Mouse (Mus musculus) neutrophil, adult 5-6 weeks (primary cell): ENCODE results near the gene Sox2. TPM values are rescaled to one million over a fixed set of nuclear protein-coding genes. Genes with fewer than 3 reads are reported as not detected.

ENCODE experiments used
- ATAC-seq: fragments of 151-379, 151-347 bp; 2 replicates; pipeline ENCODE4 v1.8.0; 2017; ENCODE audit warnings: mild to moderate bottlenecking, moderate TSS enrichment; ENCODE audit not compliant: insufficient number of reproducible peaks, poor library complexity, low FRiP score, severe bottlenecking; ENCODE audit errors: extremely low read depth
- total RNA-seq: library from RNA; stranded (forward); fragments of 200-1000 nt; gene quantifications from 2 replicates; pipeline ENCODE4 v1.2.3, GENCODE M21; 2017

The Sox2 gene
- total RNA-seq, 1 experiment from 2014 or later, result not detected

DNA sequence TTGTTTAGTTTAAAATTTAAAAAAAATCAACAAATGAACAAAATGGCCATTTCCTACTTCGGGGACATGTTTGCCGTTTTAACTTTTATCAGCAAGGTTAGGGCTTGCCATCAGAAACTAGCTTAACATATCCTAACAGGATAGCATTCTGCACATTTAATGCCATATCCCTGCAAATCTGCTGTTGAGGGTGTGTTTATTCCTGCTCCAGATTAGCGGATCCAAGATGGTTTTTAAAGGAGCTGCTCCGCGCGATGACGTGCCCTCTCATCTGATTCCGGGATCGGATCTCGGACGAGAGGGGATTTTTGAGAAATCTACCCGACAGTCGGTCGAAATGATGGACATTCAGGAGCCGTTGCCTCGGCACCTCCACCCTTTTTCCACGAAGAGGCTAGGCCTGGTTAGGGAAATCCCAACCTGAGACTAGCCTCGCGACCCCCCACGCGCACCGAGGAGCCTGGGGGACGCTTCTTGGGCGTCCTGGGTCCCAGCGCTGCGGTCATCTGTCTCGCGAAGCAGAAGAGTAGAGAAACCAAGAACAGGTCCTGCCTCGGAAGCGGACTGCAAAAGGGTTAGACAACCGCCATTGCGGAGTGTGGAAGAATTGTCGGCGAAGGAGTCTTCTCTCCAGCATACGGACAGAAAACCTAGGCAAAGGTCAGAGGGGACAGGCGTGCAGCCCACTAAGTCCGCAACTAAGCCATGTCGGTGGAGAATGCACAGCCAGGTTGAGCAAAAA is 8.3 kb upstream of the Sox2 start:
- ATAC-seq, result no peak

- ATAC-seq, result no peak
Measured at GRCm38 (mm10) chr3:34642498-34642941, 7.7 kb upstream of the Sox2 start.

DNA sequence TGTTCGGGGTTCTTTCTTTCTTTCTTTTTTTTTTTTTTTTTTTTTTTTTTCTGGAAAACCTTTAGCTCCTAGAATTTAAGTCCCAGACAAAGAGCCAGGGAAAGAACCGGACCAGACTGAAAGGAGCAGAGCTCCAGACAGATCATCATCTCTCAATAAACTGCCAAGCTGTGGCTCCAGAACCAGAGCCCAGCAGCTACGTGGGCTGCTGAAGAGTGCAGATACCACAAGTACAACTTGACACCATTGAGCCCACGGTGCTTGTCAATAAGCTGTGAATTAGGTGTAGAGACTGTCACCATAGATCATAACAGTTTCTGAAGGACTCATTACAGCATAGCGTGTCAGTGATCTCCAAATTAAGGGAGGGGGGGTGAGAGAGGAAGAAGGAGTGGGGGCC is 7.1 kb upstream of the Sox2 start:
- ATAC-seq, result no peak

DNA sequence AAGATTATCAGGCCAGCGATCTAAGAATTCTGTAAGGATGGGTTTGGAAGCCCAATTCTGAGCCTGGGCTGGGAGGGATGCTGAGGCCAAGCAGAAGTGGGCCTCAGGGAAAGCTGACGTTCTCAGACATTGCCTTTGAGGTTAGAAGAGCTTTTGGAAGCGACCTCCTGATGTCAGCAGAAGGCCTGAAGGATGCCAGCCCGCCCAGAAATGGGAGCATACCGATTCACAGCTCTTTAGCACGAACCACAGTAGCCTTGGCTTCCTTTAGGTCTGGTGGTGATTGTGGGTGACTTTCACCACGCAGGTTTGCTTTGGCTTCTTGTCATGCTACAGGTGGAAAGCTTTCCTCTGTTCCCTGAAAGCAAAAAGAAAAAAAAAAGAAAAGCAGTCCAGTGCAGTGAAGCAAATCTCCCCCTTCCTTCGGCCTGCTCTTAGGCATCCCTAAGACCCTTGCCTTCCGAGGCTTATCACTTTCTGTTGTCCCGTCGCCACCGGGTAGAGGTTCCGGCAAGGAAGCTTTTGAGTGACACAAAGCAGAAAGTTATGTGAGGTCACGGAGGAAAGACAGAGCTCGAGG is 6.6 kb upstream of the Sox2 start:
- no peak for ATAC-seq

DNA sequence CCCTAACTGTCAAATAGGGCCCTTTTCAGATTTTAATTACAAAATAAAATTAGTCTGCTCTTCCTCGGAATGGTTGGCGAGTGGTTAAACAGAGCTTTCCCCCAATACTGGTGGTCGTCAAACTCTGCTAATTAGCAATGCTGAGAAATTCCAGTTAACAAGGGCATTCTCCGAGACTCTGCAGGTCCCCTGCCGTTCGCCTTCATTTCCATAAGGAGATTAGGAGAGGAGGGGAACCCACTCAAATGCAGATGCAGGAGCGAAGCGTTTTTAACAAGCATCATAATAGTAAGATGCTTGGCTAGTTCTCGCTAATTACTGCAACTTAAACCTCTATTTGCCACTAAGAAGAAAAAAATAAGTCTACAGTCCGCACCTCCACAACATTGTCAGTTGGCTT is 4.0 kb upstream of the Sox2 start:
- no peak for ATAC-seq

DNA sequence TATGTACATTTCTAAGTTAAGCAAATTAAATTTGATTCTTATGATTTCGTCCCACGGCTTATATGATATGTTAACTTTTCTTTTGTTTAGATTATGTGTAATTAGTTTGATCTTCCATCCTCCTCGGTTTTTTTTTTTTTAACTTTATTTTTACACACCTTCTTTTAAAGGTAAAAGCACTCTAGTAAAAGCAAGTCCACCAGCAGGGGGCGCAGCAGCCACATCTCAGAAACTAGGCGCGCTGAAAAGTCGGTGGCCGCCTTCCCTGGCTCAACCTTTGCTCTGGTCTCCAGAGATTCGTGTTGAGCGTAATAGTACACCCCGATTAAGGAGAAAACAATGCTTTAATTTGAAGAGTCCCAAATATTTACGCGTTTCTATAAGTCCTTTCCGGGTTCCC is 2.5 kb upstream of the Sox2 start:
- no peak for ATAC-seq

DNA sequence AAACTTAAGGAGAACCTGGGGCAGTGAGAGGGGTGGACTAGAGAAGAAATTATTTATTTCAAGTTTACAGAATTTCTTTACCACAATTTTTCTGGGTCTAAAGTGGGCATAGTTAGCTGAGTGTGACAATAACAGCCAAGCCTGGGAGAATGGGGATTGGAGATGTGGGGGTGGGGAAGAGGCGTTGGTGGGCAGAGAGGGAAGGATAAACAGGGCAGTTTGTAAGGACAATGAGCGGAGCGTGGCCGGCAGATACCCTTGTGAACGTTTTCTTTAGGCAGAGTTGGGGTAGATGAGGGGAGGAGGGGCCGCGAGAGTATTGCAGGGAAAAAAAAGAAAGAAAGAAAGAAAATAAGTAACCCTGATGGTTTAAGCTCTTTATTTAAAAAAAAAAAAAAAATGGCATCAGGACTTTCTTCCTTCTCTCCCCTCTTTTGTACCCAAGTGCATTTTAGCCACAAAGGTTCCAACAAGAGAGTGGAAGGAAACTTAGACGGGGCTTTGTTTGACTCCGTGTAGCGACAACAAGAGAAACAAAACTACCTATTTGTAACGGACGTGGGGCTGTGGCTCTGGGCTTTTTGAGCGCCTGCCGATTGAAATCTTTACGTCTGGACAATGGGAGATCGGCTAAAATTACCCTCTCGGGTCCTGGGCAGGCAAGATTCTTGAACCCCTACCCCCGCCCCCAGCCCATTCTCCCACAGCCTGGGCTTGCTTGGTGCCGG is 1.9 kb upstream of the Sox2 start:
- no peak for ATAC-seq

DNA sequence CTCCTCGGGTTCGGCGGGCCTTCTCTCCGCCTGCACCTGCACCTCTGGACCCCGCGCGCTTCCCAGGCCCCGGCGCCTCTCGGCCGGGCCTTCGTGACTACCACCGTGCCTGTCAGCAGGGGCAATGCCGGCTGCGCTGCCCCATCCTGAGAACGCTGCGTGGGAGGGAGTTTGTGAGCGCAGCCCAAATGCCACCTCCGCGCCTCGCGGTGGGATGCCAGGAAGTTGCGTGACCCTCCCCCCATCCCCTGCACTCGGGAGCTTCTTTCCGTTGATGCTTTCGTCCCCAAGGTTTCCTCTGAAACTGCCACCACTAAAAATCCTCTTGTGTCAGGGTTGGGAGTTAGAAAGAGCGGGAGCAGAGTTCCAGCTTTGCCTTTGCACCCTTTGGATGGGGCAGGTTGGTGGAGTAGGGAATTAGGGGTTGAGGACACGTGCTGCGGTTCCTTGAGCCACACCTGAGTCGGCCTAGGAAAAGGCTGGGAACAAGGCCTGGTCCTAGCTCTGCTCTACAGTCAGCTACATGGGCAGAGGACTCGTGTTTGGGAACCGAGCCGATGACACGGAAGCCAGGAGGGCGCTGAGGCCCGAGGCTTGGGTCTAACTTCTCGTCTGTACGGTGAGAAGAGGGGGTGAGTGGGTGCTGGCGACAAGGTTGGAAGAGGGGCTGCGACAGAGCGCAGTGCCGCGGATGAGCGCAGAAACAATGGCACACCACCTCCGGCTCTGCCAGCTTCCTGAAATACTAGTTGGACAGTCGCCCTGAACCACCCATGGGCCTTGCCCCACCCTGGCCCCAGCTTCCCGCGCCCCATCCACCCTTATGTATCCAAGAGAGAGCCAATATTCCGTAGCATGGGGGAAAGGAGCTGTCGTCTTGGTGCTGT is 1.1 kb upstream of the Sox2 start:
- ATAC-seq, result no peak

DNA sequence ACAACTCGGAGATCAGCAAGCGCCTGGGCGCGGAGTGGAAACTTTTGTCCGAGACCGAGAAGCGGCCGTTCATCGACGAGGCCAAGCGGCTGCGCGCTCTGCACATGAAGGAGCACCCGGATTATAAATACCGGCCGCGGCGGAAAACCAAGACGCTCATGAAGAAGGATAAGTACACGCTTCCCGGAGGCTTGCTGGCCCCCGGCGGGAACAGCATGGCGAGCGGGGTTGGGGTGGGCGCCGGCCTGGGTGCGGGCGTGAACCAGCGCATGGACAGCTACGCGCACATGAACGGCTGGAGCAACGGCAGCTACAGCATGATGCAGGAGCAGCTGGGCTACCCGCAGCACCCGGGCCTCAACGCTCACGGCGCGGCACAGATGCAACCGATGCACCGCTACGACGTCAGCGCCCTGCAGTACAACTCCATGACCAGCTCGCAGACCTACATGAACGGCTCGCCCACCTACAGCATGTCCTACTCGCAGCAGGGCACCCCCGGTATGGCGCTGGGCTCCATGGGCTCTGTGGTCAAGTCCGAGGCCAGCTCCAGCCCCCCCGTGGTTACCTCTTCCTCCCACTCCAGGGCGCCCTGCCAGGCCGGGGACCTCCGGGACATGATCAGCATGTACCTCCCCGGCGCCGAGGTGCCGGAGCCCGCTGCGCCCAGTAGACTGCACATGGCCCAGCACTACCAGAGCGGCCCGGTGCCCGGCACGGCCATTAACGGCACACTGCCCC is 586 bp downstream of the Sox2 start:
- ATAC-seq, result no peak

DNA sequence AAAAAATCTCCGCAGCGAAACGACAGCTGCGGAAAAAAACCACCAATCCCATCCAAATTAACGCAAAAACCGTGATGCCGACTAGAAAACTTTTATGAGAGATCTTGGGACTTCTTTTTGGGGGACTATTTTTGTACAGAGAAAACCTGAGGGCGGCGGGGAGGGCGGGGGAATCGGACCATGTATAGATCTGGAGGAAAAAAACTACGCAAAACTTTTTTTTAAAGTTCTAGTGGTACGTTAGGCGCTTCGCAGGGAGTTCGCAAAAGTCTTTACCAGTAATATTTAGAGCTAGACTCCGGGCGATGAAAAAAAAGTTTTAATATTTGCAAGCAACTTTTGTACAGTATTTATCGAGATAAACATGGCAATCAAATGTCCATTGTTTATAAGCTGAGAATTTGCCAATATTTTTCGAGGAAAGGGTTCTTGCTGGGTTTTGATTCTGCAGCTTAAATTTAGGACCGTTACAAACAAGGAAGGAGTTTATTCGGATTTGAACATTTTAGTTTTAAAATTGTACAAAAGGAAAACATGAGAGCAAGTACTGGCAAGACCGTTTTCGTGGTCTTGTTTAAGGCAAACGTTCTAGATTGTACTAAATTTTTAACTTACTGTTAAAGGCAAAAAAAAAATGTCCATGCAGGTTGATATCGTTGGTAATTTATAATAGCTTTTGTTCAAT is 1.4 kb downstream of the Sox2 start:
- no peak for ATAC-seq

- no peak for ATAC-seq
Measured at GRCm38 (mm10) chr3:34652616-34653015, 2.4 kb downstream of the Sox2 start.

DNA sequence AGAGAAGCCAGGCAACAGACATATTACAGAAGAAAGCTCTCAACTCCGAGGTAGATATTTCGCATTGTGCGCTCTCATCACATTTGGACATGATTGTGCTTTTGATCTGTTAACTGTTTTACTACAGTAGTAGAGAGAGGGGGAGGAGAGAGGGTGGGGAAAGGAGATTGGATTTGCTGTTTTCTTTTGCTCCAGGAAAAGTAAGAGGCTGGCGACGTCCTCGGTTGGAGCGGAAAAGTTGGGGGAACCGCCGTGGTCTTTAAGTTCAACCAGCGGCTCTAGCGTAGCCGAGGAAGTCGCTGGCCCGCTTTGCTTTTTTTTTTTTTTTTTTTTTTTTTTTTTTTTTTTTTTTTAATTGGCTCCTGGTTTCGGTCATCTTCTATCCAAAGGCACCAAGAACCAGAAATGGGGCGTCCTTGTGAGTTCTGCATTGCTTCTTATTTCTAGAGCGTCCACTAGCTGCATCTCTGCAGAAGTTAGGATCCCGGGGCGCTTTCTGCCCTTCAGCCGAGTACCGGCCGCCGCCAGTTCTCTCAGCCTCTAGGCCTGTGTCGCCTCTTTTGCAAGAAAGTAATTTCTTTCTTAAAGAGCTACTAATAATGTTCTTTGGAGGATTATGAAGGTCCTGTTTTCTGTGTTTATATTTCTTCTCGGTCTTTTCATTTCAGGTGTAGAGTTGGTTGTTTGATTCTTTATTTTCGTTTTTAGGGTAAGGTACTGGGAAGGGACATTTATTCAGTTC is 3.2 kb downstream of the Sox2 start:
- no peak for ATAC-seq

DNA sequence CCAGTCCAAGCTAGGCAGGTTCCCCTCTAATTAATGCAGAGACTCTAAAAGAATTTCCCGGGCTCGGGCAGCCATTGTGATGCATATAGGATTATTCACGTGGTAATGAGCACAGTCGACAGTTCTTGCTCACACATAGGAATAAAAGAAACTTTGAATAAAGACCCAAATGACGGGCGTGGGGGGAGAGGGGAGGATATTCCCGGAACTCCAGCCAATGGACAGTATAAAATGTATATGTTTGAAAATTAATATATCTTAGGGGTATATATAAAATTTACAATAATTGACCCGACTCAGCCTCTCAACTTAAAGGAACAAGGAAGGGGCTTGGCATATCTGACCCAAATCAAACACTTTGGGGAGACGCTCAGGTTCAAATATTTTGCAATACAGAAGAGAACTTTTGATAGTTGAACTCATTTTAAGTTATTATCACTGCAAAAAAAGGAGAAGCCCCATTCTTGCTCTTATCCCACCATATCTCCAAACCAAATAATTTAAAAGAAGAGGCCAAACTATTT is 3.8 kb downstream of the Sox2 start:
- no peak for ATAC-seq

- ATAC-seq, result no peak
Measured at GRCm38 (mm10) chr3:34654781-34655180, 4.6 kb downstream of the Sox2 start.

GRCm38 (mm10) chr3:34655311-34656075 is 5.3 kb downstream of the Sox2 start:
- no peak for ATAC-seq

DNA sequence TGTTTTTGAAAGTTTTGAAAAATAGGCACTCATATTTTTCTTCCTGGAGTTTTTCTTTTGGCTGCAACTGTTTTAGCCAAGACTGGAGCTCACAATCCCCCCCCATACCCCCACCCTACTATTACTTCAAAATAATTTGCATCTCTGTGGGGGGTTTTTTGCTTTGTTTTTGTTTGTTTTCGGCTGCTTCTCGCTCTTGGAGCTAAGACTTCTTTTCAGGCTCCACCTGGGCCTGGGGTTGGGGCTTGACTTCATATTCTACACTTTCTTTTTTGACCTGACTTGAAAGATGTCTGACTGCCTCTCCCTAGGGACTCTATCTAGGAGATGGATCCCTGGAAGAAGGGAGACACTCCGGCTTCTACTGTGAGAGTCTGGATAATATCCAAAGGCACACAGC is 5.9 kb downstream of the Sox2 start:
- ATAC-seq, result no peak
